Mouse (Mus musculus): ENCODE results near the gene Endou. TPM values are rescaled to one million over a fixed set of nuclear protein-coding genes. Genes with fewer than 3 reads are reported as not detected.

Endou gene
- polyA plus RNA-seq, 1 experiment from 2014 or later, result 0.12 TPM

DNA sequence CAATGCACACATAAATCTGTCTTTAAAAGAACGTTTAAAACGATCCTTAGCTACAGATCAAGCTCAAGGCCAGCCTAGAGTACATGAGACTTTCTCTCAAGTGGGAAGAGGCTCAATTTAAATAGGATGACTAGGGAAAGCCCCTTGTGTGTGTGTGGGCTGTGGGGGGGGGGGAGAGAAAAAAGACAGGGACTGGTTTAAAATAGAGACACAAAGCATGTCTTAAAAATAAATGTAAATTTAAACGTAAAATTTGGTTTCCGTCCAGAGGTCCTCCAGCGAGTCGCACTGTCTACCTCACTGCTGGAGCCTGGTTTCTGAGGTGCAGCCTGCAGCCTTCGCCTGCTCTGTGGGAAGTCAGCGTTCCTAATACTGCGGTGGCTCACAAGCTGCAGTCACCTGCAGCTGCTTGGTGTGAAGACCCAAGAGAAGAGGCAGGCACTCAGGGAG is 9.2 kb upstream of the Endou start:
- Histone ChIP-seq H3K4me1 (peaks cover 14% of the 10 kb centered on the region), H3K36me3 (replicated peaks) (no peaks in the 10 kb centered on the region), H3K9me3 (no peaks in the 10 kb centered on the region), H3K4me3 (no peak overlapping the region), H3K27me3 (ENCODE audit: poor library complexity, severe bottlenecking) (no peaks in the 10 kb centered on the region), H3K27ac (no peak overlapping the region)
- WGBS, result 92% methylated on average over 9 of the region's 9 CpGs
- no peak for DNase-seq (ENCODE audit: extremely low spot score, low spot score)

DNA sequence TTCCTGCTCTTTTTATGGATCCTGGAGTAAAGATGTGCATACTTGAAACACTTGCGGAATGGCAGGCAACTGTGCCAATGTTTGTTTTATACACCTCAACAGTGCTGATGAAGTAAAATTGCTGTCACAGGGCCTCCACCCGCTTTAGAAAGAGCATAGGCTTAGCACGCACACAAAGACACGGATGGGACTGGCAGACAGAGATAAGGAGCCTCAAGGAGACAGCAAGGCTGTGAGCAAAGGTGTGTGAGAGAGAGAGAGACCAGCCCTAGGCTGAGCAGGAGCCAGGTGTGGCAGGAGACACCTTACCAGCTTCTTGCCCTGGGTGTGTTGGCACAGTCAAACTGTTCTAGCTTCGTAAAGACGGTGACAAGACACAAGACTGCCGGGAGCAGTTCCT is 7.8 kb upstream of the Endou start:
- no peak for DNase-seq (ENCODE audit: extremely low spot score, low spot score)
- peaks cover 10% of the 10 kb centered on the region for H3K4me1 ChIP-seq
- no peaks in the 10 kb centered on the region for H3K36me3 ChIP-seq (replicated peaks)
- no peak overlapping the region for H3K27ac ChIP-seq
- no peaks in the 10 kb centered on the region for H3K9me3 ChIP-seq
- 95% methylated on average over 7 of the region's 7 CpGs for WGBS
- H3K27me3 ChIP-seq (ENCODE audit: poor library complexity, severe bottlenecking), result no peaks in the 10 kb centered on the region
- no peak overlapping the region for H3K4me3 ChIP-seq

DNA sequence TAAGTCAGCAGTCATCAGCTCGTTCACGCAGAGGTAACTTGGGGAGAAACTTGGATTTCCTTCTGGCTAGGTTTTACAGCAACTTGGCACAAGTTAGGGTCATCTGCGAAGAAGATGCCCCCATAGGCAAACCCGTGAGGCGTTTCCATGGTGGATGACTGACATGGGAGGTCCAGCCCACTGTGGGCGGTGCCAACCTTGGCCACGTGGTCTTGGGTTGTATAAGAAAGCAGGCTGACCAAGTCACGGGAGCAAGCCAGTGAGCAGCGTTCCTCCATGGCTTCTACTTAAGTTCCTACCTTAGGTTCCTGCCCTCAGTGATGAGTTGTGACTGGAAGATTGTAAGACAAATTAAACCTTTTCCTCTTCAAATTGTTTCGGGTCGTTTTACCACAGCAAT is 849 bp upstream of the Endou start:
- no peak overlapping the region for H3K4me3 ChIP-seq
- no peaks in the 10 kb centered on the region for H3K27me3 ChIP-seq (ENCODE audit: poor library complexity, severe bottlenecking)
- DNase-seq (ENCODE audit: extremely low spot score, low spot score), result no peak
- peaks cover 5% of the 10 kb centered on the region; the same call in 1 of the 2 replicates for H3K9me3 ChIP-seq
- no peak overlapping the region for H3K27ac ChIP-seq
- peaks cover 4% of the 10 kb centered on the region; the same call in 1 of the 2 replicates for H3K4me1 ChIP-seq
- WGBS, result 93% methylated on average over 11 of the region's 11 CpGs
- no peaks in the 10 kb centered on the region for H3K36me3 ChIP-seq (replicated peaks)

DNA sequence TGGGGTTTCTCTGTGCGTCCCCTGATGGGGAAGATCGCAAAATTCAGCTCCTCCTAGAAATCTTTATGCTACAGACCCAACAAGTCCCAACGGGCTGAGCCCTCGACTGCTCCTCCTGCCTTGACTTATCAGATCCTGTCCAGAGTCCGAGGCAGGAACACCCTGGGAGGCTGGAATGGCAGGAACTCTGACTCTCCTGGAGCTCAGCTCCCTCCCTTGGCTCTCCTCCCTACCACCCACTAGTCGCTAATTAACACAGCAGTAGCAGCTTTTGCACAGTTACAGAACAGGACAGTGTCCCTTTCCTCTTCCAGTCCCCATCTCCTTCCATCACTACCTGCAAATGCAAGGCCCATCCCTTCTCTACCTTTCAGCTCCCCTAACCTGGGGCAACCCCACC is 774 bp downstream of the Endou start:
- no peak overlapping the region for H3K27ac ChIP-seq
- no peaks in the 10 kb centered on the region for H3K27me3 ChIP-seq (ENCODE audit: poor library complexity, severe bottlenecking)
- H3K4me3 ChIP-seq, result no peak overlapping the region
- H3K4me1 ChIP-seq, result peaks cover 4% of the 10 kb centered on the region; the same call in 1 of the 2 replicates
- H3K36me3 ChIP-seq (replicated peaks), result no peaks in the 10 kb centered on the region
- WGBS, result 59% methylated on average over 6 of the region's 6 CpGs
- no peak for DNase-seq (ENCODE audit: extremely low spot score, low spot score)
- H3K9me3 ChIP-seq, result peaks cover 5% of the 10 kb centered on the region; the same call in 1 of the 2 replicates

DNA sequence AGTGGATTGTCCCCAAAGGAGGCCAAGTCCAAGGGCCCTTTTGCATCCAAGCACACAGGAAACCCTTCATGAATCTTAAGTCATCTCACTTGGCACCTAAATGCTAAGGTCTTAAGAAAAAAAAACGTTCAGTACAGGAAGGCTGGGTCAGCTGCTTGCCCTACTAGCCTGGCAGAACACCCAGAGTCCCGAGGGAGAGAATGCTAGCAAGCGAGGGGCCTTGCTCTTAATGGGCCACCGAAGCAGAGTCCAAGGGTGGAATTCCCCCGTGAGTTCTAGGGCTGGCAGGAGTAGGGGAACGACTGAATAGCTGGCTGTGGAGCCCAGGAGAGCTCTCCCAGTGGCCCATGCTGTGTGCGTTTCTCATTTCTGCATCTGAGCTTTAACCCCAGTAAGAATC is 2.3 kb downstream of the Endou start:
- Histone ChIP-seq H3K36me3 (replicated peaks) (no peaks in the 10 kb centered on the region), H3K27me3 (ENCODE audit: poor library complexity, severe bottlenecking) (no peaks in the 10 kb centered on the region)

DNA sequence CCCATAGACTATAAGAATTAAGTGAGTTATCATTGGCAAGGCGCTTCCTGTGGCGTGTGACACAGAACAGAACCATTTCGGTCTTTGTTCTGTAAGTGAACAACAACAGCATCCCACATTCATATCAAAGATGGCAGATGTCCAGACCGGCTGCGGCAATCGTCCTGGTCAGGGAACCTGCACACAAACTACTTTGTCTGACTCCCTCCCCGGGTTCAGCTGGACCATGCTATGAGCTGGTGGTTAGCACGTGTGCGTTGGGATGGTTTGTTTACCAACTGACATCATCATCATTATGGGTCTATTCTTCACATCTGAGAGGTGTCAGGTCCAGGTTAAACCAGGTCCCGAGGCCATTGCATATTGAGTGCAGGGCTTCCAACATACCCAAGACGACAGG is 2.7 kb downstream of the Endou start:
- Histone ChIP-seq H3K27ac (no peak overlapping the region), H3K4me1 (peaks cover 4% of the 10 kb centered on the region; the same call in 1 of the 2 replicates), H3K9me3 (peaks cover under 1% of the 10 kb centered on the region; the same call in 1 of the 2 replicates), H3K4me3 (no peak overlapping the region), H3K27me3 (ENCODE audit: poor library complexity, severe bottlenecking) (no peaks in the 10 kb centered on the region), H3K36me3 (replicated peaks) (no peaks in the 10 kb centered on the region)
- DNase-seq (ENCODE audit: extremely low spot score, low spot score), result no peak
- 92% methylated on average over 11 of the region's 11 CpGs for WGBS

More for the DNA sequence above, 2.3 kb downstream of the Endou start:
- no peak for DNase-seq (ENCODE audit: extremely low spot score, low spot score)
- WGBS, result 68% methylated on average over 7 of the region's 7 CpGs
- no peak overlapping the region for H3K27ac ChIP-seq
- H3K9me3 ChIP-seq, result peaks cover 5% of the 10 kb centered on the region; the same call in 1 of the 2 replicates
- peaks cover 4% of the 10 kb centered on the region; the same call in 1 of the 2 replicates for H3K4me1 ChIP-seq
- H3K4me3 ChIP-seq, result no peak overlapping the region

DNA sequence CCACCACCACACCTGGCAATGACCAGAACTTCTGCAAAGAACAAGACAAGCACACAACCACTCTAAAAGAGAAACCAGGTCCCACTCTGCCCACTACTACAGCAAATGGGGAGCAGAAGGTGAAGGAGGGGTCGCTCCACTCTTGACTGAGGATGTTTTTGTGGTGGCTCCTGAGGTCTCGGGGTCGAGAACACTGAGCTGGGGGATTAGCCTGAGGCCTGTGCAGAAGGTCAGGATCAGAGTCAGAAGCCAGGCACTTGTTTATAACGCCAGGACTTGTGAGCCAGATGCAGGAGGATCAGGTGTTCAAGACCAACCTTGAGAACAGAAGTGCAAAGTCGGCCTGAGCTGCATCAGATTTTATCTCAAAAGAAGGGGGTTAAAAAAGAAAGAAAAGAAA is 3.6 kb downstream of the Endou start:
- no peak overlapping the region for H3K4me3 ChIP-seq
- H3K27me3 ChIP-seq (ENCODE audit: poor library complexity, severe bottlenecking), result no peaks in the 10 kb centered on the region
- H3K9me3 ChIP-seq, result no peaks in the 10 kb centered on the region; the same call in 1 of the 2 replicates
- DNase-seq (ENCODE audit: extremely low spot score, low spot score), result no peak
- WGBS, result 72% methylated on average over 5 of the region's 5 CpGs
- H3K36me3 ChIP-seq (replicated peaks), result no peaks in the 10 kb centered on the region
- no peak overlapping the region for H3K27ac ChIP-seq
- peaks cover 4% of the 10 kb centered on the region; the same call in 1 of the 2 replicates for H3K4me1 ChIP-seq

DNA sequence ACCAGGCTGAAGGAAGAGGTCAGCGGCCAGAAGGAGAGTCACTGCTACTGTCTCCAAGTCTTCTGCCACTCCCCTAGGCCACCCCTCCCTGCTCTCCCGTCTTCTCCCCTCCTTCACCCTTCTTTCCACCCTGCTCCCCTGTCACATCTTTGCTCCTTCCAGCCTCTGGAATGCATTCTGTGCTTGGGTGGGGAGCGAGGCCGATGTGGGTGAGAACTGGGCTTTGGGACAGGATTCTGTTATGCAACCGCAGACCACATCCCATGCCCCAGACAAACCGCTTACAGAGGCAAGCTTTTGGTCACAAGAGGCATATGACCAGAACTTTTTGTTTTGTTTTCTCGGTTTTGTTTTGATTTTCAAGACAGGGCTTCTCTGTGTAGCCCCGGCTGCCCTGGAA is 4.1 kb downstream of the Endou start:
- no peak overlapping the region for H3K27ac ChIP-seq
- no peaks in the 10 kb centered on the region for H3K27me3 ChIP-seq (ENCODE audit: poor library complexity, severe bottlenecking)
- no peaks in the 10 kb centered on the region for H3K9me3 ChIP-seq
- no peak overlapping the region for H3K4me3 ChIP-seq
- H3K36me3 ChIP-seq (replicated peaks), result no peaks in the 10 kb centered on the region
- DNase-seq (ENCODE audit: extremely low spot score, low spot score), result no peak
- H3K4me1 ChIP-seq, result peaks cover 8% of the 10 kb centered on the region; the same call in 1 of the 2 replicates
- WGBS, result 83% methylated on average over 8 of the region's 8 CpGs

DNA sequence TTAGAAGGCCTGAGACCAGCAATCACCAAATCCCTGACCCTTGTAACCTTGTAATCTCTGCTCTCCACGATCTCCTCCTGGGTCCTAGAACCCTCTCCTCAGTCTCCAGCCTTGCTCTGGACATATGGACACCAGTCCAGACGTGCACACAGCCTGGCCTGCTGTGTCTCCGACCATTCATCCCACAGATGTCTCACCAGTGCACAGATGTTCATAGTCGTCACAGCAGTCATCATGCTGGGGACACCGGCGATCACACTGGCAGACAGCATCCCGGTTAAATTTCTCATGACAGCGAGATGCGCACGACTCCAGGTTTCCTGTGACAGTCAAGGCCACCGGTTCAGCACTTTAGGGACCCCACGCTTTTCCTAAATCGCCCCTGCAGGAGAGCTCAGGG is 4.8 kb downstream of the Endou start:
- WGBS, result 88% methylated on average over 13 of the region's 13 CpGs
- H3K4me3 ChIP-seq, result no peak overlapping the region
- no peaks in the 10 kb centered on the region for H3K27me3 ChIP-seq (ENCODE audit: poor library complexity, severe bottlenecking)
- no peak overlapping the region for H3K27ac ChIP-seq
- H3K9me3 ChIP-seq, result no peaks in the 10 kb centered on the region
- peaks cover 8% of the 10 kb centered on the region; the same call in 1 of the 2 replicates for H3K4me1 ChIP-seq
- DNase-seq (ENCODE audit: extremely low spot score, low spot score), result no peak
- H3K36me3 ChIP-seq (replicated peaks), result no peaks in the 10 kb centered on the region

DNA sequence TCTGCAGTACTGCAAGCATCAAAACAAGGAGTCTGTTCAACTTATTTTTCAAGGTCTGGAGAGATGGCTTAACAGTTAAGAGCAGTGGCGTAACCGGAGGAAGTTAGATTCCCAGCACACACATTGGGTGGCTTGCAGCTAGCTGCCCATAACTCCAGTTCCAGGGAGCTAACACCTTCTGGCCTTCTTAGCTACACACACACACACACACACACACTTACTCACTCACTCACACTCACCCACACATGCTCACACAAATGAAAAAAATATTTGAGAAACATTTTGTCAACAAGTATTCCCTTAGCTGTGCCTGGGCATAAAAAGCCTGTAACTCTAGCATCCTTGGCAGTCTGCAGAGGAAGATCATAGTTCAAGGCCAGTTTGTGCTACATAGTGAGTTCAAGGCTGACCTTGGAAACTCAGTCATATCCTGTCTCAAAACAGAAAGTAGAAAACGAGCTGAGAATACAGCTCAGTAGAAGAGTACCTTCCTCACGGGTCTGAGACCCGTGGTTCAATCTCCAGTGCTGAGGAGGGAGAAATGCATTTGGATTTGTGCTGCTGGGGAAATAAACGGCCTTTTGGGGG is 5.8 kb downstream of the Endou start:
- Histone ChIP-seq H3K27me3 (ENCODE audit: poor library complexity, severe bottlenecking) (no peaks in the 10 kb centered on the region), H3K27ac (no peak overlapping the region), H3K4me3 (no peak overlapping the region), H3K4me1 (peaks cover 11% of the 10 kb centered on the region; the same call in 1 of the 2 replicates), H3K9me3 (no peaks in the 10 kb centered on the region), H3K36me3 (replicated peaks) (no peaks in the 10 kb centered on the region)
- DNase-seq (ENCODE audit: extremely low spot score, low spot score), result no peak
- 85% methylated on average over 6 of the region's 6 CpGs for WGBS

DNA sequence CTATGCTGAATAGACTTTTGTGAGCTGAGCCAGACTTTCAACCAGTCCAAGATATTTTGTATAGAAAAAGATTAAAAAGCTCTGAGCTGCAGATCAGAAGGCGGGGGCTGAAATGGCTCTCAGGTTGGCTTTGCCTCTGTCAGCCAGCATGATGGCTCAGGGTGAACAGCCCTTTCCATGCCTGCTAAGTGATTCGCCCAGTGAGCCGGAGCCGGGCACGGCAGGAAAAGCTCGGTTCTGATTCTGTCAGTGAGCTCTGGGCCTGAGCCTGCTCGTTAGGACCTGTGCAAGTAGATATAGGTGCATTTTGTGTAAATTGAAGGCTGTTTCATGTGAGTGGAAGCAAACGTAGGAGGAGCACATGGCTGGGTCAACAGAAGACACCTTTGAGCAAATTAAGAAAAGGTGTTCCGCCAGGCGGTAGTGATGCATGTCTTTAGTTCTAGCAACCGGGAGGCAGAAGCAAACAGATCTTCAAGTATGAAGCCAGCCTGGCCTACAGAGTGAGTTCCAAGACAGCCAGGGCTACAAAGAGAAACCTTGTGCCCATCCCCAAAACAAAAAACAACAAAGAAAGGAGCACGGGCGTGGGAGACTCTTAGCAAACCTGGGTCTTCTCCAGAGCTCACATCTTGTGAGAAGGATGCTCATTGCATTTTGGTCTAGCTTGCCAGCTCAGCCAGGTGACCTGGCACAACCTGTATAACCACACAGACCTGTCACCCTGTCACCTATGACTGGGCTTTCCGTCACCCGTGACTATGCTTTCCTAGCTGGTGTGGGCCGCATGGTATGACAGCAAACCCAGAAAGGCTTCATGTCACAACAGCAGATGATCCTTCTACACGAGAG is 6.6 kb downstream of the Endou start:
- Histone ChIP-seq H3K36me3 (replicated peaks) (no peaks in the 10 kb centered on the region), H3K4me3 (no peak overlapping the region), H3K9me3 (no peaks in the 10 kb centered on the region), H3K27ac (no peak overlapping the region), H3K27me3 (ENCODE audit: poor library complexity, severe bottlenecking) (no peaks in the 10 kb centered on the region), H3K4me1 (peaks cover 11% of the 10 kb centered on the region; the same call in 1 of the 2 replicates)
- DNase-seq (ENCODE audit: extremely low spot score, low spot score), result no peak
- 90% methylated on average over 17 of the region's 17 CpGs for WGBS

DNA sequence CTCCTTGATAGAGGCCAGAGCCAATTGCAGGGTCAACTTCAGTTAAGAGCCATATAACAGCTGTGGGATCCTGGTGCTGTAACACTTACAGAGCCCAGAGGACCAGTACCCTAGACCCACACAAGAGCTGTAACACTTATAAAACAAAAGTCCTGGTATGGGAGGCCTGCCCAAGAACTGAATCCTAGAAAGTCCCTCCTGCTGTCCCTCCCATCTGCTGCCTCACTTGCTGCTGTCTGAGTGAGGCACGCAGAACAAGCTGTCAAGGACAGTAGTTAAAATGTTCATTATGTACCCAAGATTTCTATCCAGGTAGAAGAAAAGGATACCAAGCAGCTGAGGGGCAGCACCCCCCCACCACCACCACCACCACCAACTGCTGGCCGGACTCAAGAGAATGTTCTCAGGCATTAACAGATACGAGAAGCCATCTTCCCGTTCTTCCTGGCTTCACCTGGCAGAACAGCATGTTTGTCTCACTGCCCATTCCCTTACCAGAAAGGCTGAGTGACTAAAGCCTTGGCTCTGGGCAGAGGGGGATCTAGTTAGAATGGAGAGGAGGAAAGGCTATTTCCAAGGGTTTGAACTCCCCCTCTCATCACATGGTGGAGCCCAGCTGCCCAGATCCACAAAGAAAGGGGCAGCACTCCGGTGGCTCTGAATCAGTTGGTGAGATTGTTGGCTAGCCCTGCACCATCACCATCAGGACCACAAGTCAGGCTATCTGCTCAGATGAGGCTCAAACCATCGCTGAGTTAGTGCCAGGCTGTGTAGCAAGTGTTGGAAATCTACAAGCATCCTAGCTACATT is 7.4 kb downstream of the Endou start:
- Histone ChIP-seq H3K4me1 (peaks cover 7% of the 10 kb centered on the region; the same call in 1 of the 2 replicates), H3K27ac (no peak overlapping the region), H3K4me3 (no peak overlapping the region), H3K9me3 (no peaks in the 10 kb centered on the region), H3K36me3 (replicated peaks) (no peaks in the 10 kb centered on the region), H3K27me3 (ENCODE audit: poor library complexity, severe bottlenecking) (no peaks in the 10 kb centered on the region)
- no peak for DNase-seq (ENCODE audit: extremely low spot score, low spot score)
- 88% methylated on average over 6 of the region's 6 CpGs for WGBS

All from forebrain, embryonic 10.5 days (tissue).